Mouse (Mus musculus) liver, embryonic 15.5 days (tissue): ENCODE results near the gene Gm20388. TPM values are rescaled to one million over a fixed set of nuclear protein-coding genes. Genes with fewer than 3 reads are reported as not detected.

Experiments used
- ATAC-seq: fragments of 200-750 bp; cut with Nextera tagmentation; 2 replicates; pipeline ENCODE4 v1.8.0; 2017; ENCODE audit warnings: moderate number of reproducible peaks, mild to moderate bottlenecking, moderate library complexity; ENCODE audit not compliant: insufficient read depth
- H3K27ac ChIP-seq: fragments of 300-500 bp; sonication (generic); replicated peaks from 2 replicates; pipeline ENCODE4 v1.5.1; 2015; ENCODE audit warnings: mild to moderate bottlenecking, inconsistent platforms
- H3K27me3 ChIP-seq: fragments of 300-500 bp; sonication (generic); 2 replicates; pipeline ENCODE4 v1.6.1; 2015; ENCODE audit warnings: mild to moderate bottlenecking, inconsistent platforms
- H3K36me3 ChIP-seq: fragments of 300-500 bp; sonication (generic); replicated peaks from 2 replicates; pipeline ENCODE4 v1.6.1; 2015; ENCODE audit warnings: moderate library complexity, mild to moderate bottlenecking, inconsistent platforms
- H3K4me1 ChIP-seq: fragments of 300-500 bp; sonication (generic); replicated peaks from 2 replicates; pipeline ENCODE4 v1.6.1; 2015; ENCODE audit warnings: inconsistent platforms
- H3K4me2 ChIP-seq: fragments of 300-500 bp; sonication (generic); 2 replicates; pipeline ENCODE4 v1.6.1; 2015; ENCODE audit warnings: moderate library complexity, mild to moderate bottlenecking, inconsistent platforms
- H3K4me3 ChIP-seq: fragments of 300-500 bp; sonication (generic); replicated peaks from 2 replicates; pipeline ENCODE4 v1.5.1; 2015; ENCODE audit warnings: mild to moderate bottlenecking, inconsistent platforms
- H3K9ac ChIP-seq: fragments of 300-500 bp; sonication (generic); 2 replicates; pipeline ENCODE4 v1.6.1; 2015; ENCODE audit warnings: moderate library complexity, mild to moderate bottlenecking, inconsistent platforms
- H3K9me3 ChIP-seq: fragments of 300-500 bp; sonication (generic); replicated peaks from 2 replicates; pipeline ENCODE4 v1.6.1; 2016; ENCODE audit warnings: inconsistent platforms
- WGBS: fragments of 180-500 bp; shearing (Covaris S2); methylation state at CpG from one replicate; pipeline ENCODE4 v1.1.7; 2015; ENCODE audit warnings: mixed read lengths; ENCODE audit not compliant: insufficient replicate concordance; 5-methylcytosine and 5-hydroxymethylcytosine counted together
- polyA plus RNA-seq: library from polyadenylated mRNA; unstranded; fragments of >200 nt; fragmentation: Nextera tagmentation; extraction: Ambion mirVana; gene quantifications from 2 replicates; pipeline ENCODE4 v1.2.1, GENCODE M21; 2015

The Gm20388 gene
- polyA plus RNA-seq, 1 experiment from 2014 or later: not detected

DNA sequence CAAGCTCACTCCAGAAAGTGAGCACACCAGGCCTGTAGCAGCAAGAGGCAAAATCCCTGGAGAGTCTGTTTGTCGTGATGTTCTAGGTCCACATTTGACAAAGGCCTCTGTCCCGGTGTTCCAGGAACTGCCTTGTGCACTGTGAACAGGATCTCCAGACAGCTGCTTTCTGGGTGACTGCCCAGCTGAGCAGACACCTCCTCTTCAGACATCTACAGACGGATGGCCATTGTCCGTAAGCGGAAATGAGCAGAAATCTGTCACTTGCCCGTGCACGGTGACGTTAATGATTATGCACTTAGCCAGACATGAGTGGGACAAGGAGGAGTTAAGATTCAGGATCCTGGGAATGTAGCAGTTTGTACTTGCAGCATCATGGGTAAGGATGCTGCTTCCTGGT, 2443.5 kb downstream of the Gm20388 start:
- Histone ChIP-seq H3K27me3 (peaks cover 54% of the 10 kb centered on the region), H3K9ac (no peak overlapping the region), H3K36me3 (no peaks in the 10 kb centered on the region), H3K4me3 (no peak overlapping the region), H3K9me3 (no peaks in the 10 kb centered on the region), H3K4me2 (no peak overlapping the region), H3K27ac (no peak overlapping the region), H3K4me1 (peaks cover 23% of the 10 kb centered on the region)
- 86% methylated on average over 8 of the region's 8 CpGs for WGBS
- no peak for ATAC-seq

GRCm38 (mm10) chr8:122355642-122356606, 2445.3 kb downstream of the Gm20388 start:
- Histone ChIP-seq H3K4me2 (no peak overlapping the region), H3K36me3 (no peaks in the 10 kb centered on the region), H3K9ac (no peak overlapping the region), H3K9me3 (no peaks in the 10 kb centered on the region), H3K4me3 (no peak overlapping the region), H3K27me3 (peaks cover 56% of the 10 kb centered on the region), H3K27ac (no peak overlapping the region), H3K4me1 (peaks cover 6% of the 10 kb centered on the region)
- WGBS: 56% methylated on average over 9 of the region's 9 CpGs
- ATAC-seq: no peak

DNA sequence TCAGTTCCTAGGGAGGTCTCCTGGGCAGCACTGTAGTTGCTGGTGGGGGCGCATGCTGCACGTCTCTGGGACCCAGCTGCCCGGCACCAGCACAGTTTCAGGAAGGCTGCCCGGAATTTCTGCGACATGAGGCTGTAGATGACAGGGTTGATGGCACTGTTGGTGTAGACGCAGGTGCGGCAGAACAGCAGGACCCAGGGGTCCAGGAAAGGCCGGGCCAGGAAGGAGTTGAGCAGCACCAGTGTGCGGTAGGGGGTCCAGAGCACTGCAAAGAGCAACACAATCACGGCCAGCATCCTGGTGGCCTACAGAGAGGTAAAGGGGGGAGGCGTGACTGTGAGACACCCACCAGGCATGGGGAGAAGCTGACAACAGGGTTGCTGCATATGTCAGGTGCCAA, 2446.6 kb downstream of the Gm20388 start:
- Histone ChIP-seq H3K36me3 (no peaks in the 10 kb centered on the region), H3K27me3 (peaks cover 59% of the 10 kb centered on the region), H3K9ac (no peak overlapping the region), H3K4me2 (no peak overlapping the region), H3K27ac (no peak overlapping the region), H3K9me3 (no peaks in the 10 kb centered on the region), H3K4me1 (peaks cover 2% of the 10 kb centered on the region), H3K4me3 (no peak overlapping the region)
- no peak for ATAC-seq
- 68% methylated on average over 11 of the region's 11 CpGs for WGBS

DNA sequence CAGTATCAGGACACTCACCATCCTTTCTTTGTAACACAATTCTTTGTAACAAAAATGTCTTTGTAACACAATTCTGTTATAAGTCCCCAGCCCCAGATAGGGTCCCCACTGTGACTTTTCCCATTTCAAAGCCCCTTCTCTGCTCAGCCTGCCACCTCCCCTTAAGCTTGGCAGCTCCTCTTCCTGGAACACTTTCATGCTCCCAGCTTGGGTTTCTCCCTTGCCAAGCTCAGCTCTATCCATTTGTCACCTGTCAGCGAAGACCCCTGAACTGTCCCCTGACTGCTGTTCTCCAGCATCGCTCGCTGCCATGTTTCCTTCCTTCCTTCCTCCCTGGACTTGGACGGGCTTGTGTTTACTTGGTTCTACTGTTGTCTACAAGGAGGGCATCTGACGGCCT, 2447.0 kb downstream of the Gm20388 start:
- no peak for ATAC-seq
- Histone ChIP-seq H3K36me3 (no peaks in the 10 kb centered on the region), H3K4me3 (no peak overlapping the region), H3K4me1 (no peaks in the 10 kb centered on the region), H3K9me3 (no peaks in the 10 kb centered on the region), H3K27ac (no peak overlapping the region), H3K9ac (no peak overlapping the region), H3K27me3 (peaks cover 64% of the 10 kb centered on the region), H3K4me2 (no peak overlapping the region)
- 48% methylated on average over 5 of the region's 5 CpGs for WGBS

DNA sequence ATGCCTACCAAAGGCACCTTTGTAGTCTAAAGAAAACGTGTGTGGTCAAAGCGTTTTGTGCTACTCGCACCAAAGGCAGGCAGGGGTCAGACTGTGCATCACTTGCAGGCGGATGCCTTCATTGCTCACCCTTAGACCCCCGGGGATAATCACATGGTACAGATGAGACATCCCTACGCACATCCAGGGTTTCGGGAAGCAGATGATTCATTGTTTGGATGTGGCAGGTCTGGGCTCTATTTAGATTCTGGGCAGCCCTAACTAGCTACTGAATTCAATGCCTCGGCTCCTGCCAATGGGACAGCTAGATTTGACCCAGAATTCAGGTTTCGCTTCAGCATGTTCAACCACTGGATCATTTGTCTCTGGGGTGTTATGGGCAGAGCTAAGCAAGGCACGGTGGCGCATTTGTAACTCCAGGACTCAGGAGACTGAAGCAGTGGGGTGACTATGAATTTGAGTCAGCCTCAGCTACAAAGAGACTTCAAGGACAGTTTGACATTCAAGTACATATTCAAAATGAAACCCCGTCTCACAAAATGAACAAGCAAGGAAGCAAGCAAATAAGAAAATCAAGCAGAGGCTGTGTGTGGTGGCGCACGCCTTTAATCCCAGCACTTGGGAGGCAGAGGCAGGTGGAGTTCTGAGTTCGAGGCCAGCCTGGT, 2448.6 kb downstream of the Gm20388 start:
- H3K4me1 ChIP-seq: no peaks in the 10 kb centered on the region
- H3K27ac ChIP-seq: no peak overlapping the region
- WGBS: 71% methylated on average over 15 of the region's 15 CpGs
- peaks cover 59% of the 10 kb centered on the region for H3K27me3 ChIP-seq
- no peak for ATAC-seq
- H3K4me2 ChIP-seq: no peak overlapping the region
- no peak overlapping the region for H3K9ac ChIP-seq
- H3K36me3 ChIP-seq: no peaks in the 10 kb centered on the region
- no peak overlapping the region for H3K4me3 ChIP-seq
- H3K9me3 ChIP-seq: no peaks in the 10 kb centered on the region

DNA sequence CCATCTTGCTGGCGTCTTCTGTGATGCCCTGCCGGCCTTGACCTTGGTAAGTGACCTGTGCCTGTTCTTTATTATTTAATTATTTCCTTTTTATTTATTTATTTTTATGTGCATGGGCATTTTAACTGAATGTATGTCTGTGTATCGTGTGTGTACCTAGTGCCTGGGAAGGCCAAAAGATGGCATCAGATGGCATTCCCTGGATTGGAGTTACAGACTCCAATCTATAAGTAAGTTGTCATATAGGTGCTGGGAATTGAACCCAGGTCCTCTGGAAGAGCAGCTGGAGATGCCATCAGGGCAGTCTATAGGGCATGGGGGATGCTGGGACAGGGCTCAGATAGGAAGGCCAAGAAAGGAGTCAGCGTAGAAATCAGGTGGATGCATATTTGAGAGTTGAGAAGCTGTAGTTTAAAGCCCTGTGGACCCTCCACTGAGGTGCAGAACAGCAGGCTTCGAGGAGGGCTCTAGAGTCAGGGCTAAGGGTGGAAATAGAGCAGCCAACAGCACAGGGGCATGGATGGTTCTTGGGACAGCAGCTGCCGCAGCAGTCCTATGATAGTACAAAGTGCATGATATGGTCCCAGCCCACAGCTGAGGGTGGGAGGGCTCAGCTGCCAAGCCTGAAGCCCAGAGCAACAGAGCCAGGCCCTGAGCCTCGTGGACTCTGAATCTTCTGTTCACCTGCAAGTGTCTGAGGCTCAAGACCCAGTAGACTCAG, 2450.2 kb downstream of the Gm20388 start, which contains the start of gene Trhr2:
TSS of gene Trhr2 (minus strand) at position 51 of the 721 bp plus-strand sequence.
- H3K4me1 ChIP-seq: no peaks in the 10 kb centered on the region
- no peak within 1 kb of the TSS for H3K27ac ChIP-seq
- H3K4me2 ChIP-seq: no peak within 1 kb of the TSS
- H3K36me3 ChIP-seq: no peaks in the 10 kb centered on the region
- H3K4me3 ChIP-seq: no peak within 1 kb of the TSS
- no peaks in the 10 kb centered on the region for H3K9me3 ChIP-seq
- H3K9ac ChIP-seq: no peak within 1 kb of the TSS
- H3K27me3 ChIP-seq: peaks cover 47% of the 10 kb centered on the region
- 65% methylated on average over 7 of the region's 7 CpGs for WGBS
- no peak for ATAC-seq

- no peaks in the 10 kb centered on the region for H3K36me3 ChIP-seq
- no peaks in the 10 kb centered on the region for H3K4me1 ChIP-seq
- H3K27ac ChIP-seq: no peak overlapping the region
- WGBS: 46% methylated on average over 5 of the region's 5 CpGs
- no peak overlapping the region for H3K9ac ChIP-seq
- H3K9me3 ChIP-seq: no peaks in the 10 kb centered on the region
- no peak overlapping the region for H3K4me3 ChIP-seq
- no peak overlapping the region for H3K4me2 ChIP-seq
- H3K27me3 ChIP-seq: peaks cover 34% of the 10 kb centered on the region
- ATAC-seq: no peak
Measured at GRCm38 (mm10) chr8:122362271-122362670, 2451.6 kb downstream of the Gm20388 start.

- no peak overlapping the region for H3K4me2 ChIP-seq
- H3K27ac ChIP-seq: no peak overlapping the region
- ATAC-seq: no peak
- H3K36me3 ChIP-seq: no peaks in the 10 kb centered on the region
- no peak overlapping the region for H3K9ac ChIP-seq
- H3K9me3 ChIP-seq: no peaks in the 10 kb centered on the region
- peaks cover 29% of the 10 kb centered on the region for H3K27me3 ChIP-seq
- H3K4me1 ChIP-seq: no peaks in the 10 kb centered on the region
- 42% methylated on average over 8 of the region's 8 CpGs for WGBS
- no peak overlapping the region for H3K4me3 ChIP-seq
Measured at GRCm38 (mm10) chr8:122362967-122363366, 2452.3 kb downstream of the Gm20388 start.

DNA sequence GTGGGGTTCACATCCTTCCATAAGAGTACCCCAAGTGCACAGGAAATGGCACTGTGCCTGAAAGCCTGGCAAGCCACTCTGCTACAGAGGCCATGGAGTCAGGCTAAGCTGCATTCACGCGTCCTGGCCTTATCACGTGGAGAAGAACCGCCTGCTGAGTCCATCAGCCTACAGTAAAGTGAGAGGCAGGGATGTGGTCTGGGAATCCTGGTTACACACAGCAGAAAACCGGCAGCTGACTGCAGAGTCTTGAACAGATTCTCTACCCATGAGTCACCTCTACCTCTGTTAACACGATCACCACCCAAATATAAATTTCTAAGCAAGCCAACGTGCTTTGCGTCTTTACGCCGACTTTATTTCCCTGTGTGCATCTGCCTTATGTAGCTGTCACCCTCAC, 2457.9 kb downstream of the Gm20388 start:
- H3K4me2 ChIP-seq: no peak overlapping the region
- H3K9ac ChIP-seq: no peak overlapping the region
- no peaks in the 10 kb centered on the region for H3K9me3 ChIP-seq
- no peak overlapping the region for H3K4me3 ChIP-seq
- H3K27me3 ChIP-seq: no peaks in the 10 kb centered on the region
- ATAC-seq: no peak
- WGBS: 71% methylated on average over 10 of the region's 10 CpGs
- H3K36me3 ChIP-seq: no peaks in the 10 kb centered on the region
- no peak overlapping the region for H3K27ac ChIP-seq
- peaks cover 11% of the 10 kb centered on the region for H3K4me1 ChIP-seq

DNA sequence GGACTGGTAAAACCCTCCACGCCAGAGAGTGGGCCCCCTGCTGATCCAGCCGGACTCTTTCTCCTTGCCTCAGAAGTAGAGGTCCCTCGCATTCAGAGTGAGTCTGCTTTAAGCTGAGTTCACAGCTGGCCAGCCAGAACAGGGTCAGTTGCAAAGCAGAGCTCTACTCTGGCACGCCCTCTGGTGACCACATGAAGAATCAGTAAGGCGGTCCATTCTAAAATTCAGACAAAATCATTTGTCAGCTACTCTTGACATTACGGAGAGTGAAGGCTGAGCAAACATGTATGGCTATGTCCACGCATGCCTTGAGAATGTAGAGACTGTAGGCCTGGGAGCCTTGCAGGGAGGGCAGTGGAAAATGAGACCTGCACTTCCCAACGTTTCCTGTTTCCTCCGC, 2459.0 kb downstream of the Gm20388 start:
- Histone ChIP-seq H3K9me3 (no peaks in the 10 kb centered on the region), H3K9ac (no peak overlapping the region), H3K4me3 (no peak overlapping the region), H3K4me2 (no peak overlapping the region), H3K4me1 (peaks cover 11% of the 10 kb centered on the region), H3K36me3 (no peaks in the 10 kb centered on the region), H3K27ac (no peak overlapping the region), H3K27me3 (no peaks in the 10 kb centered on the region)
- 14% methylated on average over 9 of the region's 9 CpGs for WGBS
- peak; percentile 43; the same call in 1 of the 2 replicates for ATAC-seq

GRCm38 (mm10) chr8:122371706-122372105, 2461.1 kb downstream of the Gm20388 start:
- peaks cover 25% of the 10 kb centered on the region for H3K4me1 ChIP-seq
- no peaks in the 10 kb centered on the region for H3K9me3 ChIP-seq
- 48% methylated on average over 6 of the region's 6 CpGs for WGBS
- H3K4me3 ChIP-seq: no peak overlapping the region
- no peak overlapping the region for H3K27ac ChIP-seq
- H3K36me3 ChIP-seq: no peaks in the 10 kb centered on the region
- ATAC-seq: no peak
- no peak overlapping the region for H3K9ac ChIP-seq
- no peaks in the 10 kb centered on the region for H3K27me3 ChIP-seq
- H3K4me2 ChIP-seq: no peak overlapping the region
